Mouse (Mus musculus) intestine, embryonic 16.5 days (tissue): Measurements from ENCODE around the gene Lhx3. TPM values are rescaled to one million over a fixed set of nuclear protein-coding genes. Genes with fewer than 3 reads are reported as not detected.

ENCODE experiments used
- ATAC-seq: fragments of 200-750 bp; cut with Nextera tagmentation; 2 replicates; pipeline ENCODE4 v1.8.0; 2017; ENCODE audit warnings: moderate TSS enrichment, moderate library complexity
- H3K27ac ChIP-seq: fragments of 300-500 bp; sonication (generic); 2 replicates; pipeline ENCODE4 v1.5.1; 2014; ENCODE audit warnings: mild to moderate bottlenecking, low read length
- H3K27me3 ChIP-seq: fragments of 300-500 bp; sonication (generic); replicated peaks from 2 replicates; pipeline ENCODE4 v1.6.1; 2014; ENCODE audit warnings: low read length, control low read depth, mixed read lengths; ENCODE audit not compliant: control insufficient read depth, insufficient read depth
- H3K36me3 ChIP-seq: fragments of 300-500 bp; sonication (generic); 2 replicates; pipeline ENCODE4 v1.6.1; 2014; ENCODE audit warnings: low read length, control low read depth; ENCODE audit not compliant: control insufficient read depth, insufficient read depth
- H3K4me1 ChIP-seq: fragments of 300-500 bp; sonication (generic); 2 replicates; pipeline ENCODE4 v1.6.1; 2014; ENCODE audit warnings: low read length, control low read depth, mixed read lengths; ENCODE audit not compliant: control insufficient read depth, insufficient read depth
- H3K4me2 ChIP-seq: fragments of 300-500 bp; sonication (generic); 2 replicates; pipeline ENCODE4 v1.6.1; 2014; ENCODE audit warnings: low read depth, low read length, control low read depth
- H3K4me3 ChIP-seq: fragments of 300-500 bp; sonication (generic); 2 replicates; pipeline ENCODE4 v1.5.1; 2014; ENCODE audit warnings: mild to moderate bottlenecking, low read length
- H3K9ac ChIP-seq: fragments of 300-500 bp; sonication (generic); 2 replicates; pipeline ENCODE4 v1.6.1; 2014; ENCODE audit warnings: low read depth, low read length
- H3K9me3 ChIP-seq: fragments of 300-500 bp; sonication (generic); 2 replicates; pipeline ENCODE4 v1.6.1; 2016; ENCODE audit warnings: low read length, control low read depth; ENCODE audit not compliant: control insufficient read depth
- WGBS: fragments of 180-500 bp; shearing (Covaris S2); extraction: QIAGEN DNeasy Blood & Tissue Kit; methylation state at CpG from one replicate; pipeline ENCODE4 v1.1.7; 2014; 5-methylcytosine and 5-hydroxymethylcytosine counted together
- polyA plus RNA-seq: library from polyadenylated mRNA; unstranded; fragments of >200 nt; fragmentation: Nextera tagmentation; extraction: Ambion mirVana; gene quantifications from 2 replicates; pipeline ENCODE4 v1.2.1, GENCODE M21; 2015

Lhx3 gene
- polyA plus RNA-seq, 1 experiment from 2014 or later: 0.09 TPM

DNA sequence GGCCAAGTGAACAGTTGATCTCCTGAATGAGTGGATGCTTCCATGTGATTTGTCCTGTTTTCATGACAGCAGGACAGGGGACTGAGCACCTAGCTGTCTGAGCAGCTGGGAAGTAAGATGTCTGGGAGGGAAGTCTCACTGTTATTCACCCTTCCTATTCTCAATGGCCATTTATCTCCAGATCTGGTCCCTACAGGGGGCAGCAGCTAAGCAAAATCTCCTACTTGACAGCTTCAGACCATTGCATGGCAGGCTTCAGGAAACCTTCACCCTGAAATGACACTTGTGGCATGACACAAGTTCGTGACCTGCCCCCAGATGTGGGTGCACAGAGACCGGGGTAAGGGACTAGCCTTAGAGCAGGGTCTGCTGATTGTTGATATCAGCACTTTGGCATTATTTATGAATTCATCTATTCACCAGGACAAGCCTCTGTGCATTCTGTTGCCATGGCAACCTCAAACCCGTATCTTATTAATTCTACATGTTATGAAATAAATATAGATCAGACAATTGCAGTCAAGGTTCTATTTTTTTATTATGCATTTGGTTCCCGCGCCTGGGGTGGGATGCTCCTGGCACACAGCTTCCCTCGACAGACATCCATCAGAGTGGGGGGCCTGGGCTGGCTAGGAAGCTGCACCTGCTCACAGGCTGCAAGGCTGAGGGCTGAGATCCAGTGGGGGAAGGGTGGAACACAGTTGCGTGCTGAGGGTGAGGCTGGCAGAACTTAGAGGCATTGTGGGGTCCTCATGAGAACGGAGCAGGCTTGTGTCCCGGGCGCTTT lies 51.7 kb downstream of the Lhx3 start:
- Histone ChIP-seq H3K4me2 (no peak overlapping the region), H3K36me3 (no peaks in the 10 kb centered on the region), H3K27ac (no peak overlapping the region), H3K27me3 (no peaks in the 10 kb centered on the region), H3K4me1 (no peaks in the 10 kb centered on the region), H3K4me3 (no peak overlapping the region), H3K9ac (0 out of 2 replicates have a peak overlapping the region, but pooled peaks have one; percentile 24), H3K9me3 (no peaks in the 10 kb centered on the region)
- 71% methylated on average over 10 of the region's 10 CpGs for WGBS
- ATAC-seq: no peak

DNA sequence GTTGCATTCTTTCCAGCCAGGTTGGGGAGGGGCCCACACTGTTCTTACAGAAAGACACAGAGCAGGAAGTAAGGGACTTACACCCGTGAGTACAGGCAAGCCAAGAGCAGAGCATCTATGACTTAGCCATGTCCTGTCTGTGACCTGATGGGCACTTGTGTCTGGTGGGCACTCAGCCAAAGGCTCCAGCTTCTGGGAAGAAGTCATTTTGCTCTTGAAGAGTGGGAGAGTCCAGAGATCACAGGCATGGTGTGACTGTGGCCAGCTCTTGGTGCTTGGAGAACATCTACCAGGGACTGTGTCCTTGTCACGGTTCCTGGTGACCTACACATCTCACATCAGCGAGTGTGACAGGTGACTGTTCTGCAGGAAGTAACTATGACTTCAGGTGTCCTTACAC lies 52.4 kb downstream of the Lhx3 start:
- Histone ChIP-seq H3K4me3 (no peak overlapping the region), H3K36me3 (no peaks in the 10 kb centered on the region), H3K4me1 (no peaks in the 10 kb centered on the region), H3K4me2 (no peak overlapping the region), H3K9ac (no peak overlapping the region), H3K27ac (no peak overlapping the region), H3K9me3 (no peaks in the 10 kb centered on the region), H3K27me3 (no peaks in the 10 kb centered on the region)
- ATAC-seq: no peak
- WGBS: 53% methylated on average over 3 of the region's 3 CpGs

DNA sequence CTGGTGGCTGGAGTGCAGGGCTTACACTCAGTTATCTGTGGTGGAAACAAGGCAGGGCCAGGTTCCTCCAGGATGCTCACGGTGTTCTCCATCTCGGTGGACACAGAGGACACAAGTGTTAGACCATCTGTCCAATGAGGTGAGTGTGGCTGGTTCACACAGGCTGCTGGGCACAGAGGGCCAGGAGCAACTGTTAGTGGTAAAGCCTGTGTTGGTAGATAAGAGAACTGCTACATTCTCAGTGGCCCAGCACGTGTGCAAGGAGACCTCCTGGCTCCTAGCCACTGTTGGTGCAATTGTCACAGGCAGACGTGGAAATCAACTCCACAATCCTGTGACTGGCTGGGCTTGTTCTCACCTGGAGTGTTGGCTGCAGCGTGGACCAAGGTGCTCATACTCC lies 53.5 kb downstream of the Lhx3 start:
- ATAC-seq: 0 out of 2 replicates have a peak, but pooled peaks have one; percentile 21
- 66% methylated on average over 5 of the region's 5 CpGs for WGBS

DNA sequence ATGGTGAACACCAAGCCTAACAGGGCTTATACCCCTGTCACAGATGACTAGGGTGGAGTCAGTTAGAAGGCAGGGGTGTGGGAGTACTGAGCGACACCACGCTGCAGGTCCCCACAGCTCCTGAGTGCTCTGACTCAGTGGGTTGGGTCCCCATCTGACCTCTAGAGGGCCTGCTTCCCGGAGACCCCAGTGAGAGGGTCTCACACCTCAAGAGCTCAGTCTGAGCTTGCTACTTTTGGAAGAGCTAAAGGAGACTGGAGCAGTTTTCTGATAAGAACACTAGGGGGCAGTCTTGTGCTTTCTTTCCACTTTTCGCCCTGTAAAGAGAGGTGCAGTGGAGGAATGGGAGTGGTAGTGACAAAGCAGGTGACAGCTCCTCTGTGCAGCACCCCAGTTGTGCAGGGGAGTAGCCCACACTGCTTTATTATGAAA lies 54.2 kb downstream of the Lhx3 start:
- H3K27ac ChIP-seq: no peak overlapping the region
- no peaks in the 10 kb centered on the region for H3K36me3 ChIP-seq
- H3K4me2 ChIP-seq: no peak overlapping the region
- 17% methylated on average over 4 of the region's 4 CpGs for WGBS
- H3K4me3 ChIP-seq: no peak overlapping the region
- no peaks in the 10 kb centered on the region for H3K9me3 ChIP-seq
- no peak overlapping the region for H3K9ac ChIP-seq
- H3K4me1 ChIP-seq: no peaks in the 10 kb centered on the region
- no peaks in the 10 kb centered on the region for H3K27me3 ChIP-seq
- ATAC-seq: peak; percentile 47

More for the DNA sequence above, 53.5 kb downstream of the Lhx3 start:
- Histone ChIP-seq H3K27ac (no peak overlapping the region), H3K4me3 (no peak overlapping the region), H3K4me2 (no peak overlapping the region), H3K9me3 (no peaks in the 10 kb centered on the region), H3K36me3 (no peaks in the 10 kb centered on the region), H3K4me1 (no peaks in the 10 kb centered on the region), H3K9ac (no peak overlapping the region), H3K27me3 (no peaks in the 10 kb centered on the region)

DNA sequence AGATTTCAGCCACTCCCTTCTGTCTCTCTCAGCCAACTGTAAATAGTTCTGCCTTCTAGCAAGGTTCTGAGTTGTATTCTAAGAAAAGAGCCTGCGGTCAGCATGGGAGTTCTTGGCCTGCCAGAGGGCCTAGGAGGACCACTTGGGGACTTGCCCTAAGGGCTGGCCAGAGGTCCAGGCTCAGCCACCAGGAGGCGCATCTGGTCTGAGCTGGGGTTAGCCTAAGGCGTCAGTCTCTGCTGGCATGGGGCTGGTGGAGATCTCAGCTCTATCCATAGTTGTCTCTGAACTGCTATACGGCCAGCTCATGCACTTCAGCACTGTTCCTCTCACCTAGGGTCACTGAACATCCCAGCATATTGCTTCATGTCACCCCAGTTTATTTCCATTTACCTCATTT lies 54.8 kb downstream of the Lhx3 start:
- H3K36me3 ChIP-seq: no peaks in the 10 kb centered on the region
- H3K27me3 ChIP-seq: no peaks in the 10 kb centered on the region
- no peaks in the 10 kb centered on the region for H3K9me3 ChIP-seq
- H3K4me1 ChIP-seq: no peaks in the 10 kb centered on the region
- H3K4me3 ChIP-seq: no peak overlapping the region
- WGBS: 26% methylated on average over 4 of the region's 4 CpGs
- no peak overlapping the region for H3K9ac ChIP-seq
- no peak for ATAC-seq
- no peak overlapping the region for H3K27ac ChIP-seq
- H3K4me2 ChIP-seq: no peak overlapping the region

Other genes with a start within 250 kb of the Lhx3 start
- 3.3 and 4.2 TPM in 2 replicates for gene Camsap1, start 225.0 kb downstream of the Lhx3 start, polyA plus RNA-seq
- gene Ubac1, start 186.5 kb downstream of the Lhx3 start, polyA plus RNA-seq: 75.8 and 80.1 TPM in 2 replicates
- gene Nacc2, start 85.1 kb downstream of the Lhx3 start, polyA plus RNA-seq: 18.6 and 20.4 TPM in 2 replicates
- 23.8 and 25.1 TPM in 2 replicates for gene Qsox2, start 29.2 kb upstream of the Lhx3 start, polyA plus RNA-seq
- 0.26 and 0.27 TPM in 2 replicates for gene Ccdc187, start 86.3 kb upstream of the Lhx3 start, polyA plus RNA-seq
- 22.6 and 23.2 TPM in 2 replicates for gene Gpsm1, start 107.2 kb upstream of the Lhx3 start, polyA plus RNA-seq
- 23.3 and 24.1 TPM in 2 replicates for gene Dnlz, start 143.8 kb upstream of the Lhx3 start, polyA plus RNA-seq
- gene Card9, start 152.6 kb upstream of the Lhx3 start, polyA plus RNA-seq: 0.86 and 1.1 TPM in 2 replicates
- gene Snapc4, start 172.4 kb upstream of the Lhx3 start, polyA plus RNA-seq: 19.1 and 20.8 TPM in 2 replicates
- 80.4 and 88.4 TPM in 2 replicates for gene Entr1, start 181.0 kb upstream of the Lhx3 start, polyA plus RNA-seq
- gene Pmpca, start 181.1 kb upstream of the Lhx3 start, polyA plus RNA-seq: 102 and 105 TPM in 2 replicates
- 14.8 and 15.9 TPM in 2 replicates for gene Inpp5e, start 200.9 kb upstream of the Lhx3 start, polyA plus RNA-seq
- gene Sec16a, start 236.9 kb upstream of the Lhx3 start, polyA plus RNA-seq: 19.1 and 20.4 TPM in 2 replicates